Mouse (Mus musculus): Measurements from ENCODE around the gene Fam83c. TPM values are rescaled to one million over a fixed set of nuclear protein-coding genes. Genes with fewer than 3 reads are reported as not detected.

Gene Fam83c
- 0.05 and 0.12 TPM in 2 replicates for polyA plus RNA-seq (2015; fragmentation: Nextera tagmentation; extraction: Ambion mirVana)

GRCm38 (mm10) chr2:155834732-155835131 is at the start of gene Fam83c:
Fam83c (minus strand) TSS chr2:155834854.

GRCm38 (mm10) chr2:155826630-155827424 is 7.8 kb downstream of the Fam83c start, which contains the start of gene Eif6:
Eif6 (minus strand) TSS chr2:155826925.

GRCm38 (mm10) chr2:155819392-155819448 is 15.4 kb downstream of the Fam83c start, which contains the start of gene BC029722:
BC029722 (minus strand) TSS chr2:155819426.

Other genes with a start within 250 kb of the Fam83c start
- gene Gss, start 242.0 kb downstream of the Fam83c start, polyA plus RNA-seq (2015; fragmentation: Nextera tagmentation; extraction: Ambion mirVana): 26.0 and 43.9 TPM in 2 replicates
- 0.38 and 0.52 TPM in 2 replicates for gene Myh7b, start 223.6 kb downstream of the Fam83c start, polyA plus RNA-seq (2015; fragmentation: Nextera tagmentation; extraction: Ambion mirVana)
- gene Trpc4ap, start 142.5 kb downstream of the Fam83c start, polyA plus RNA-seq (2015; fragmentation: Nextera tagmentation; extraction: Ambion mirVana): 89.8 and 124 TPM in 2 replicates
- 30.0 and 59.7 TPM in 2 replicates for gene Edem2, start 105.4 kb downstream of the Fam83c start, polyA plus RNA-seq (2015; fragmentation: Nextera tagmentation; extraction: Ambion mirVana)
- gene Gm17581, start 99.0 kb downstream of the Fam83c start, polyA plus RNA-seq (2015; fragmentation: Nextera tagmentation; extraction: Ambion mirVana): not detected in 2 replicates
- 14.1 and 22.1 TPM in 2 replicates for gene Procr, start 83.7 kb downstream of the Fam83c start, polyA plus RNA-seq (2015; fragmentation: Nextera tagmentation; extraction: Ambion mirVana)
- 1.3 and 1.5 TPM in 2 replicates for gene Mmp24, start 59.5 kb downstream of the Fam83c start, polyA plus RNA-seq (2015; fragmentation: Nextera tagmentation; extraction: Ambion mirVana)
- 58.7 and 116 TPM in 2 replicates for gene BC029722, start 15.4 kb downstream of the Fam83c start, polyA plus RNA-seq (2015; fragmentation: Nextera tagmentation; extraction: Ambion mirVana)
- 166 and 202 TPM in 2 replicates for gene Eif6, start 7.9 kb downstream of the Fam83c start, polyA plus RNA-seq (2015; fragmentation: Nextera tagmentation; extraction: Ambion mirVana)
- 80.5 and 107 TPM in 2 replicates for gene Uqcc1, start 95.5 kb upstream of the Fam83c start, polyA plus RNA-seq (2015; fragmentation: Nextera tagmentation; extraction: Ambion mirVana)
- gene Gm15557, start 105.9 kb upstream of the Fam83c start, polyA plus RNA-seq (2015; fragmentation: Nextera tagmentation; extraction: Ambion mirVana): 0.19 and 0.97 TPM in 2 replicates
- gene Gdf5, start 110.5 kb upstream of the Fam83c start, polyA plus RNA-seq (2015; fragmentation: Nextera tagmentation; extraction: Ambion mirVana): 0.63 and 0.97 TPM in 2 replicates
- 5.5 and 9.7 TPM in 2 replicates for gene Cep250, start 121.6 kb upstream of the Fam83c start, polyA plus RNA-seq (2015; fragmentation: Nextera tagmentation; extraction: Ambion mirVana)
- gene 6430550D23Rik, start 173.1 kb upstream of the Fam83c start, polyA plus RNA-seq (2015; fragmentation: Nextera tagmentation; extraction: Ambion mirVana): 1.1 and 2.0 TPM in 2 replicates
- 226 and 249 TPM in 2 replicates for gene Ergic3, start 173.2 kb upstream of the Fam83c start, polyA plus RNA-seq (2015; fragmentation: Nextera tagmentation; extraction: Ambion mirVana)
- gene Fer1l4, start 218.1 kb upstream of the Fam83c start, polyA plus RNA-seq (2015; fragmentation: Nextera tagmentation; extraction: Ambion mirVana): 0.13 TPM in 1 of 2 replicates, not detected in the other
- gene Spag4, start 230.3 kb upstream of the Fam83c start, polyA plus RNA-seq (2015; fragmentation: Nextera tagmentation; extraction: Ambion mirVana): 2.7 and 4.2 TPM in 2 replicates

Data from adrenal gland, postnatal 0 days (tissue).